Mouse (Mus musculus): ENCODE results near the gene Dapk1. TPM values are rescaled to one million over a fixed set of nuclear protein-coding genes. Genes with fewer than 3 reads are reported as not detected.

Gene Dapk1
- polyA plus RNA-seq, 1 experiment from 2014 or later, result 22.8 TPM

- Histone ChIP-seq H3K36me3 (no peaks in the 10 kb centered on the region), H3K9me3 (no peaks in the 10 kb centered on the region), H3K9ac (no peak overlapping the region), H3K27ac (no peak overlapping the region), H3K27me3 (no peaks in the 10 kb centered on the region), H3K4me1 (no peaks in the 10 kb centered on the region), H3K4me3 (no peak overlapping the region), H3K4me2 (no peak overlapping the region)
- 46% methylated on average over 2 of the region's 2 CpGs for WGBS
- ATAC-seq (ENCODE audit: insufficient number of reproducible peaks, low FRiP score, low TSS enrichment, low read depth), result no peak
These were observed 207.9 kb downstream of the Dapk1 start for GRCm38 (mm10) chr13:60809690-60810089.

- 75% methylated on average over 6 of the region's 6 CpGs for WGBS
- Histone ChIP-seq H3K4me2 (no peak overlapping the region), H3K9me3 (no peaks in the 10 kb centered on the region), H3K4me3 (no peak overlapping the region), H3K9ac (no peak overlapping the region), H3K4me1 (no peaks in the 10 kb centered on the region), H3K36me3 (no peaks in the 10 kb centered on the region), H3K27ac (no peak overlapping the region), H3K27me3 (no peaks in the 10 kb centered on the region)
- no peak for ATAC-seq (ENCODE audit: insufficient number of reproducible peaks, low FRiP score, low TSS enrichment, low read depth)
These were observed 211.0 kb downstream of the Dapk1 start for GRCm38 (mm10) chr13:60812768-60813167.

Other genes starting within 250 kb of the Dapk1 start
- not detected in 2 replicates for gene BC051665, start 184.4 kb downstream of the Dapk1 start, polyA plus RNA-seq (2015; fragmentation: Nextera tagmentation; extraction: Ambion mirVana)
- 1.3 and 1.4 TPM in 2 replicates for gene Ctsll3, start 200.9 kb downstream of the Dapk1 start, polyA plus RNA-seq (2015; fragmentation: Nextera tagmentation; extraction: Ambion mirVana)